Mouse (Mus musculus) forebrain, embryonic 11.5 days (tissue): ENCODE measurements around the gene Gm20388. TPM values are rescaled to one million over a fixed set of nuclear protein-coding genes. Genes with fewer than 3 reads are reported as not detected.

Experiments used
- ATAC-seq: fragments of 200-750 bp; cut with Nextera tagmentation; replicated peaks from 2 replicates; pipeline ENCODE4 v1.8.0; 2017; ENCODE audit warnings: moderate TSS enrichment; ENCODE audit not compliant: low FRiP score
- DNase-seq: peaks from one replicate; pipeline ENCODE4 v3.0.0-alpha.2; 2017; ENCODE audit warnings: low spot score
- H3K27ac ChIP-seq: fragments of 300-500 bp; sonication (generic); 2 replicates; pipeline ENCODE4 v1.5.1; 2014; ENCODE audit warnings: low read depth, low read length
- H3K27me3 ChIP-seq: fragments of 300-500 bp; sonication (generic); 2 replicates; pipeline ENCODE4 v1.6.1; 2014; ENCODE audit warnings: mild to moderate bottlenecking, low read length, mixed read lengths; ENCODE audit not compliant: control insufficient read depth, insufficient read depth
- H3K36me3 ChIP-seq: fragments of 300-500 bp; sonication (generic); 2 replicates; pipeline ENCODE4 v1.6.1; 2014; ENCODE audit warnings: mild to moderate bottlenecking, low read length, moderate library complexity, mixed read lengths; ENCODE audit not compliant: control insufficient read depth, insufficient read depth
- H3K4me1 ChIP-seq: fragments of 300-500 bp; sonication (generic); replicated peaks from 2 replicates; pipeline ENCODE4 v1.6.1; 2014; ENCODE audit warnings: low read length, mixed read lengths; ENCODE audit not compliant: control insufficient read depth, insufficient read depth
- H3K4me2 ChIP-seq: fragments of 300-500 bp; sonication (generic); 2 replicates; pipeline ENCODE4 v1.6.1; 2014; ENCODE audit warnings: low read depth, mild to moderate bottlenecking, low read length, moderate library complexity, mixed read lengths; ENCODE audit not compliant: severe bottlenecking
- H3K4me3 ChIP-seq: fragments of 300-500 bp; sonication (generic); 2 replicates; pipeline ENCODE4 v1.5.1; 2014; ENCODE audit warnings: low read depth, low read length
- H3K9ac ChIP-seq: fragments of 300-500 bp; sonication (generic); 2 replicates; pipeline ENCODE4 v1.6.1; 2014; ENCODE audit warnings: low read length
- H3K9me3 ChIP-seq: fragments of 300-500 bp; sonication (generic); 2 replicates; pipeline ENCODE4 v1.6.1; 2016; ENCODE audit warnings: low read length, mixed read lengths; ENCODE audit not compliant: control insufficient read depth
- WGBS: fragments of 180-500 bp; shearing (Covaris S2); extraction: QIAGEN DNeasy Blood & Tissue Kit; methylation state at CpG from one replicate; pipeline ENCODE4 v1.1.7; 2014; 5-methylcytosine and 5-hydroxymethylcytosine counted together
- polyA plus RNA-seq: library from polyadenylated mRNA; unstranded; fragments of >200 nt; fragmentation: Nextera tagmentation; extraction: Ambion mirVana; gene quantifications from 2 replicates; pipeline ENCODE4 v1.2.1, GENCODE M21; 2014

The Gm20388 gene
- polyA plus RNA-seq, 1 experiment from 2014 or later = not detected

DNA sequence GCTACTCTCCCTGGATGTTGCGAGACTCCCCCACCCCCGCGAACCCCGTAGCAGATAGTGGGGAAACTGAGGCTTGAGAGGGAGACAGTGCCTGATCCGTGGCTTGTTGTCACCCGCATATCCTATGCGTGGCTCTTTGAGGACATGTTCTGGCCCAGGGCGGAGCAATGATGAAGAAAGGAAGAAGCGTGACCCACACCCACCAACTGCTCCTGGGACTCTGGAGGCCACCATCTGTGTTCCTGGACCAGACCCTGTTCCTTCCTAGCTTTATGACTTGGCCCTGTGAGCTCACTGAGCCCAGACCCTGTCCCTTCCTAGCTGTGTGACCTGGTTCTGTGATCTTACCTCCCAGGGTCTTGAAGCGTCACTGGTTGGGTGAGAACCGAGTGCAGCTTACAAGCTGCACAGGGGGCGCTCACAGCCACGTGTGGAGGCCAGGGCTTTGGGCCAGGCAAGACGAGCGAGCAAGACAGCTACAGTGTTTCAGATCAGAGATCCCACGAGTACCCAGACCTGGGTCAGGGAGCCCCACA lies 366.3 kb downstream of the Gm20388 start:
- WGBS = 8% methylated on average over 16 of the region's 16 CpGs
- Histone ChIP-seq H3K4me2 (peak overlapping the region; percentile 75), H3K9me3 (no peaks in the 10 kb centered on the region), H3K36me3 (no peaks in the 10 kb centered on the region), H3K27ac (peak overlapping the region; percentile 86), H3K4me1 (peaks cover 23% of the 10 kb centered on the region), H3K4me3 (peak overlapping the region; percentile 29), H3K27me3 (no peaks in the 10 kb centered on the region), H3K9ac (peak overlapping the region; percentile 54)
- peak; percentile 0; the same call in 1 of the 2 replicates for ATAC-seq
- DNase-seq = peak; percentile 70

GRCm38 (mm10) chr8:120278009-120278408 lies 367.4 kb downstream of the Gm20388 start:
- no peak overlapping the region for H3K27ac ChIP-seq
- H3K4me2 ChIP-seq = no peak overlapping the region
- 86% methylated on average over 14 of the region's 14 CpGs for WGBS
- no peaks in the 10 kb centered on the region for H3K27me3 ChIP-seq
- no peaks in the 10 kb centered on the region for H3K9me3 ChIP-seq
- peaks cover 31% of the 10 kb centered on the region for H3K4me1 ChIP-seq
- no peak overlapping the region for H3K9ac ChIP-seq
- no peaks in the 10 kb centered on the region for H3K36me3 ChIP-seq
- no peak overlapping the region for H3K4me3 ChIP-seq
- DNase-seq = no peak
- ATAC-seq = no peak

GRCm38 (mm10) chr8:120279418-120279817 lies 368.8 kb downstream of the Gm20388 start:
- Histone ChIP-seq H3K4me3 (no peak overlapping the region), H3K9ac (no peak overlapping the region), H3K27me3 (no peaks in the 10 kb centered on the region), H3K27ac (no peak overlapping the region), H3K36me3 (no peaks in the 10 kb centered on the region), H3K9me3 (no peaks in the 10 kb centered on the region), H3K4me1 (peaks cover 36% of the 10 kb centered on the region), H3K4me2 (no peak overlapping the region)
- ATAC-seq = no peak
- DNase-seq = no peak
- 90% methylated on average over 8 of the region's 8 CpGs for WGBS

GRCm38 (mm10) chr8:120281487-120281886 lies 370.8 kb downstream of the Gm20388 start:
- no peak overlapping the region for H3K27ac ChIP-seq
- WGBS = 21% methylated on average over 4 of the region's 4 CpGs
- H3K9me3 ChIP-seq = no peaks in the 10 kb centered on the region
- DNase-seq (peak; percentile 89), ATAC-seq (peak; percentile 54; the same call in 1 of the 2 replicates)
- H3K27me3 ChIP-seq = no peaks in the 10 kb centered on the region
- H3K4me3 ChIP-seq = no peak overlapping the region
- H3K4me1 ChIP-seq = peaks cover 28% of the 10 kb centered on the region
- no peak overlapping the region for H3K9ac ChIP-seq
- H3K36me3 ChIP-seq = no peaks in the 10 kb centered on the region
- no peak overlapping the region for H3K4me2 ChIP-seq

- no peak overlapping the region for H3K4me3 ChIP-seq
- peaks cover 19% of the 10 kb centered on the region for H3K4me1 ChIP-seq
- no peak overlapping the region for H3K4me2 ChIP-seq
- no peaks in the 10 kb centered on the region for H3K9me3 ChIP-seq
- no peak overlapping the region for H3K9ac ChIP-seq
- H3K36me3 ChIP-seq = no peaks in the 10 kb centered on the region
- WGBS = 50% methylated on average over 5 of the region's 5 CpGs
- DNase-seq (no peak), ATAC-seq (no peak)
- no peaks in the 10 kb centered on the region for H3K27me3 ChIP-seq
- H3K27ac ChIP-seq = 0 out of 2 replicates have a peak overlapping the region, but pooled peaks have one; percentile 19
These were observed 371.8 kb downstream of the Gm20388 start for GRCm38 (mm10) chr8:120282465-120282864.

GRCm38 (mm10) chr8:120284265-120284664 lies 373.6 kb downstream of the Gm20388 start:
- Histone ChIP-seq H3K9me3 (no peaks in the 10 kb centered on the region), H3K27ac (no peak overlapping the region), H3K4me1 (peaks cover 19% of the 10 kb centered on the region), H3K4me3 (no peak overlapping the region), H3K4me2 (no peak overlapping the region), H3K27me3 (no peaks in the 10 kb centered on the region), H3K9ac (no peak overlapping the region; the same call in 1 of the 2 replicates), H3K36me3 (no peaks in the 10 kb centered on the region)
- ATAC-seq = no peak
- DNase-seq = no peak
- WGBS = 45% methylated on average over 9 of the region's 9 CpGs

GRCm38 (mm10) chr8:120285033-120285432 lies 374.4 kb downstream of the Gm20388 start:
- WGBS = 43% methylated on average over 3 of the region's 3 CpGs
- no peak for DNase-seq

GRCm38 (mm10) chr8:120285878-120286277 lies 375.2 kb downstream of the Gm20388 start:
- WGBS = 80% methylated on average over 9 of the region's 9 CpGs
- no peak overlapping the region for H3K4me2 ChIP-seq
- H3K4me3 ChIP-seq = no peak overlapping the region
- H3K27me3 ChIP-seq = no peaks in the 10 kb centered on the region
- no peak for ATAC-seq
- H3K4me1 ChIP-seq = peaks cover 30% of the 10 kb centered on the region
- DNase-seq = no peak
- H3K9me3 ChIP-seq = no peaks in the 10 kb centered on the region
- no peak overlapping the region for H3K9ac ChIP-seq
- no peaks in the 10 kb centered on the region for H3K36me3 ChIP-seq
- no peak overlapping the region for H3K27ac ChIP-seq

More at GRCm38 (mm10) chr8:120285033-120285432, 374.4 kb downstream of the Gm20388 start:
- Histone ChIP-seq H3K9me3 (no peaks in the 10 kb centered on the region), H3K4me1 (peaks cover 26% of the 10 kb centered on the region), H3K27ac (no peak overlapping the region), H3K4me3 (no peak overlapping the region), H3K4me2 (no peak overlapping the region), H3K9ac (no peak overlapping the region; the same call in 1 of the 2 replicates), H3K36me3 (no peaks in the 10 kb centered on the region), H3K27me3 (no peaks in the 10 kb centered on the region)
- no peak for ATAC-seq
